ENCODE assay signal across 7 mouse cellular contexts in the genomic region with DNA sequence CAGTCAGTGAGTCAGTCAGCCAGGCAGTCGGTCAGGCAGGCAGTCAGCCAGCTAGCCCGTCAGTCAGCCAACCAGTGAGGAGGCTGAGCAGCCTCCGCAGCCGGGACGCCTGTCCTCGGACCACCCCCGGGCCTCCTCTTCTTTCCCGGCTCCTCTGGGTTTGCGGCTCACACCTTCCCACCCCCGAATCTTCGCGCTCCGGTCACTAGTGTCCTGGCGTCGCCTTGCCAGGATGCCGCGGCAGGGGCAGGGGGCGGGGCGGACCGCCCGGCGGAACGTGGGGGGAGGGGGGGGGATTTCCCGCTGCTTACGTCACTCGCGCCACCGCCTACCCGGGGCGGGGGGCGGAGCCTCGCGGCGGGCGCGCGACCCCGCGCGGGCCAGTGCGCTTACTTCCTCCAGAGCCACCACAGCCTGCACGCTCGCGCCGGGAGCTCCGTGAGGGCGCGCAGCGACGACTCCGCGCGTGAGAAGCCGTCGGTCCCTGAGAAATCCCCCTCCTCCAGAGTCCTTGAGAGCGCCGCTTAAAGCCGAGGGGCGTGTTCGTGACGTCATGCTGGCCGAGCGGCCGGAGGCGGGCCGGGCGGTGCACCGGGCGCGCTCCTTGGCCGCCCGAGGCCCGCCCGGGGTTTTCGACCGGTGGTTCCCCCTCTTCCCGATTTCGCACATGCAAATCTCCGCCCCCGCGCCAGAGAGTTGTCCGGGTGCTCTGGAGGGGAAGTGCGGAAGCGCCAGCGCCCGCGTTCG. TPM values are rescaled to one million over a fixed set of nuclear protein-coding genes. Genes with fewer than 3 reads are reported as not detected.
DNase-seq lines count a peak whose midpoint lies in the region; ATAC-seq and TF ChIP-seq lines count a peak whose summit lies in the region.

TSS of gene Rel (minus strand) at position 211 of the 747 bp plus-strand sequence.

- peak within 1 kb of the TSS; percentile 93 for H3K27ac ChIP-seq in intestine, postnatal 0 days (ENCODE audit: low read depth, low read length)
- peak within 1 kb of the TSS; percentile 90 for H3K27ac ChIP-seq in midbrain, embryonic 12.5 days (replicated peaks)
- peak within 1 kb of the TSS; percentile 93 for H3K27ac ChIP-seq in small intestine, adult 2 months (ENCODE audit: insufficient read depth, low read depth, low read length)

- H3K9ac ChIP-seq in intestine, postnatal 0 days (ENCODE audit: low read depth, low read length), result peak within 1 kb of the TSS; percentile 78
- H3K9ac ChIP-seq in midbrain, embryonic 12.5 days (replicated peaks), result peak within 1 kb of the TSS; percentile 69

- no peaks in the 10 kb centered on the region for H3K4me1 ChIP-seq in intestine, postnatal 0 days (replicated peaks; ENCODE audit: control insufficient read depth, insufficient read depth, low read length)
- peaks cover 6% of the 10 kb centered on the region for H3K4me1 ChIP-seq in midbrain, embryonic 12.5 days
- H3K4me1 ChIP-seq in small intestine, adult 2 months (ENCODE audit: control insufficient read depth, insufficient read depth, insufficient read length, low read length), result peaks cover 4% of the 10 kb centered on the region; the same call in 1 of the 2 replicates

- H3K4me2 ChIP-seq in intestine, postnatal 0 days (replicated peaks; ENCODE audit: low read depth), result peak within 1 kb of the TSS; percentile 85
- peak within 1 kb of the TSS; percentile 78 for H3K4me2 ChIP-seq in midbrain, embryonic 12.5 days (replicated peaks)

- no peaks in the 10 kb centered on the region for H3K36me3 ChIP-seq in intestine, postnatal 0 days (ENCODE audit: control insufficient read depth, insufficient read depth)
- H3K36me3 ChIP-seq in midbrain, embryonic 12.5 days, result no peaks in the 10 kb centered on the region
- no peaks in the 10 kb centered on the region for H3K36me3 ChIP-seq in small intestine, adult 2 months (ENCODE audit: control insufficient read depth, insufficient read depth, low read length)

- no peaks in the 10 kb centered on the region for H3K27me3 ChIP-seq in intestine, postnatal 0 days (replicated peaks; ENCODE audit: control insufficient read depth, insufficient read depth, low read length)
- H3K27me3 ChIP-seq in midbrain, embryonic 12.5 days, result peaks cover 6% of the 10 kb centered on the region
- H3K27me3 ChIP-seq in small intestine, adult 2 months (ENCODE audit: control insufficient read depth, insufficient read depth, low read length), result no peaks in the 10 kb centered on the region

- peak; percentile 97 for DNase-seq in adrenal gland, adult 2 months
- peak; percentile 92 for DNase-seq in embryo, embryonic 9.5 days (ENCODE audit: extremely low spot score)
- peak; percentile 45 for DNase-seq in gonadal fat pad, adult 2 months (ENCODE audit: low read depth)
- DNase-seq in left cerebral cortex, postnatal 4 days, result peak; percentile 93

- TF ChIP-seq POLR2A in small intestine, adult 2 months (IDR thresholded peaks at IDR 0.05; ENCODE audit: low read depth, low read length), result no peak

- H3K9me3 ChIP-seq in intestine, postnatal 0 days (ENCODE audit: control insufficient read depth), result no peaks in the 10 kb centered on the region
- no peaks in the 10 kb centered on the region for H3K9me3 ChIP-seq in midbrain, embryonic 12.5 days

- ATAC-seq in intestine, postnatal 0 days, result peak; percentile 91
- ATAC-seq in midbrain, embryonic 12.5 days (ENCODE audit: low FRiP score, low read depth), result peak; percentile 95

- TF ChIP-seq CTCF in intestine, postnatal 0 days (IDR thresholded peaks at IDR 0.05; ENCODE audit: low read depth), result no peak
- no peak for TF ChIP-seq CTCF in small intestine, adult 2 months (IDR thresholded peaks at IDR 0.05; ENCODE audit: extremely low read depth, insufficient read length, insufficient replicate concordance, low read depth, low read length)

- intact Hi-C loops in left cerebral cortex, postnatal 4 days (cut with DNase I), result no loop called here

- under 1% methylated on average over 86 of the region's 88 CpGs for WGBS in intestine, postnatal 0 days
- WGBS in midbrain, embryonic 12.5 days, result 0% methylated on average over 70 of the region's 88 CpGs
- WGBS in small intestine, adult 2 months, result under 1% methylated on average over 64 of the region's 88 CpGs

- H3K4me3 ChIP-seq in intestine, postnatal 0 days (ENCODE audit: low read depth, low read length), result peak within 1 kb of the TSS; percentile 80
- peak within 1 kb of the TSS; percentile 59 for H3K4me3 ChIP-seq in midbrain, embryonic 12.5 days
- H3K4me3 ChIP-seq in small intestine, adult 2 months (ENCODE audit: low read depth, low read length), result peak within 1 kb of the TSS; percentile 93

RNA-seq across cellular contexts. Expression of gene Rel, which starts in this region (rescaled TPM):
- 1 to 10 TPM; 5.4 to 9.7 TPM for total RNA-seq in adrenal gland, adult 2 months (2021)
- 0.81 and 1.6 TPM in 2 replicates for polyA plus RNA-seq in adrenal gland, adult 2 months (2012; rRNA removed)
- polyA plus RNA-seq in gonadal fat pad, adult 2 months (2012; rRNA removed), result 1.2 and 1.4 TPM in 2 replicates
- 0.52 and 0.58 TPM in 2 replicates for polyA plus RNA-seq in intestine, postnatal 0 days (2015; fragmentation: Nextera tagmentation; extraction: Ambion mirVana)
- total RNA-seq in left cerebral cortex, postnatal 4 days (2021), result 1 to 10 TPM; 2.1 to 2.2 TPM
- 0.50 and 0.52 TPM in 2 replicates for polyA plus RNA-seq in midbrain, embryonic 12.5 days (2016; fragmentation: Nextera tagmentation; extraction: Ambion mirVana)
- 0.67 and 1.5 TPM in 2 replicates for polyA plus RNA-seq in small intestine, adult 2 months (2012; rRNA removed)

Comparison
In these comparisons a context has a peak if more than half of its experiments do, and no peak if none do; other contexts are left out.
1. Peak in every context shown above with its lines: DNase-seq, ATAC-seq, H3K4me3 ChIP-seq and H3K27ac ChIP-seq.
2. Peak in ATAC-seq, H3K4me3 ChIP-seq, H3K27ac ChIP-seq, H3K9ac ChIP-seq and H3K4me2 ChIP-seq in intestine, postnatal 0 days; RNA of the gene not detected or under 1 TPM.
3. Peak in ATAC-seq, H3K4me3 ChIP-seq, H3K27ac ChIP-seq, H3K9ac ChIP-seq and H3K4me2 ChIP-seq in midbrain, embryonic 12.5 days; RNA of the gene not detected or under 1 TPM.
4. DNase-seq: peak in every context shown above with its lines; median percentile 97 in adrenal gland, adult 2 months; 93 in left cerebral cortex, postnatal 4 days; 92 in embryo, embryonic 9.5 days; 45 in gonadal fat pad, adult 2 months.